Mouse (Mus musculus) right cerebral cortex, postnatal 14 days (tissue): ENCODE data around the gene Ifi44.

ENCODE experiments used
- DNase-seq: peaks from one replicate; pipeline ENCODE4 v3.0.0; 2022

The Ifi44 gene

GRCm38 (mm10) chr3:151749737-151750136, at the start of gene Ifi44:
TSS of gene Ifi44 (minus strand) at chr3:151749960.
- DNase-seq: peak; percentile 16

- DNase-seq: no peak
These were observed 38.9 kb upstream of the Ifi44 start for GRCm38 (mm10) chr3:151788622-151789021.

- DNase-seq: peak; percentile 36
These were observed 25.3 kb upstream of the Ifi44 start for GRCm38 (mm10) chr3:151775089-151775488.

- peak; percentile 47 for DNase-seq
These were observed 21.3 kb upstream of the Ifi44 start for GRCm38 (mm10) chr3:151771074-151771473.

- DNase-seq: no peak
These were observed 1.2 kb downstream of the Ifi44 start for GRCm38 (mm10) chr3:151748514-151748913.

GRCm38 (mm10) chr3:151746058-151746457, 3.7 kb downstream of the Ifi44 start:
- no peak for DNase-seq

GRCm38 (mm10) chr3:151742223-151742622, 7.5 kb downstream of the Ifi44 start:
- DNase-seq: no peak

GRCm38 (mm10) chr3:151716246-151716645, 33.5 kb downstream of the Ifi44 start:
- no peak for DNase-seq

- DNase-seq: no peak
These were observed 42.4 kb downstream of the Ifi44 start for GRCm38 (mm10) chr3:151707335-151707734.
